Mouse (Mus musculus): ENCODE results near the gene Asrgl1. TPM values are rescaled to one million over a fixed set of nuclear protein-coding genes. Genes with fewer than 3 reads are reported as not detected.

Asrgl1 gene
- polyA plus RNA-seq, 1 experiment from 2014 or later = 15.6 TPM

GRCm38 (mm10) chr19:9063831-9064230, 71.6 kb downstream of the Asrgl1 start:
- no peak for DNase-seq (ENCODE audit: low spot score)
- peaks cover 11% of the 10 kb centered on the region for H3K4me1 ChIP-seq
- H3K36me3 ChIP-seq (replicated peaks) = no peaks in the 10 kb centered on the region
- no peak overlapping the region for H3K27ac ChIP-seq (replicated peaks)
- no peaks in the 10 kb centered on the region for H3K27me3 ChIP-seq (replicated peaks; ENCODE audit: low read depth, poor library complexity, severe bottlenecking)
- H3K9me3 ChIP-seq = no peaks in the 10 kb centered on the region
- WGBS = 88% methylated on average over 3 of the region's 3 CpGs
- H3K4me3 ChIP-seq = no peak overlapping the region

- Histone ChIP-seq H3K27me3 (replicated peaks; ENCODE audit: low read depth, poor library complexity, severe bottlenecking) (no peaks in the 10 kb centered on the region), H3K36me3 (replicated peaks) (no peaks in the 10 kb centered on the region), H3K27ac (replicated peaks) (no peak overlapping the region), H3K9me3 (no peaks in the 10 kb centered on the region), H3K4me3 (no peak overlapping the region), H3K4me1 (peaks cover 11% of the 10 kb centered on the region)
- 87% methylated on average over 2 of the region's 2 CpGs for WGBS
- no peak for DNase-seq (ENCODE audit: low spot score)
Observed at GRCm38 (mm10) chr19:9062822-9063221, 72.6 kb downstream of the Asrgl1 start.

GRCm38 (mm10) chr19:9061221-9061893, 74.1 kb downstream of the Asrgl1 start:
- Histone ChIP-seq H3K36me3 (replicated peaks) (no peaks in the 10 kb centered on the region), H3K4me1 (peaks cover 9% of the 10 kb centered on the region), H3K4me3 (no peak overlapping the region), H3K27ac (replicated peaks) (no peak overlapping the region), H3K27me3 (replicated peaks; ENCODE audit: low read depth, poor library complexity, severe bottlenecking) (no peaks in the 10 kb centered on the region), H3K9me3 (no peaks in the 10 kb centered on the region)
- no peak for DNase-seq (ENCODE audit: low spot score)
- 92% methylated on average over 8 of the region's 8 CpGs for WGBS

- Histone ChIP-seq H3K27ac (replicated peaks) (no peak overlapping the region), H3K27me3 (replicated peaks; ENCODE audit: low read depth, poor library complexity, severe bottlenecking) (no peaks in the 10 kb centered on the region), H3K36me3 (replicated peaks) (no peaks in the 10 kb centered on the region), H3K9me3 (no peaks in the 10 kb centered on the region), H3K4me1 (no peaks in the 10 kb centered on the region), H3K4me3 (no peak overlapping the region)
- no peak for DNase-seq (ENCODE audit: low spot score)
- WGBS = 78% methylated on average over 4 of the region's 4 CpGs
Observed at GRCm38 (mm10) chr19:9060103-9060502, 75.3 kb downstream of the Asrgl1 start.

Other genes starting within 250 kb of the Asrgl1 start
- 159 and 167 TPM in 2 replicates for gene 1810009A15Rik, start 246.8 kb downstream of the Asrgl1 start, polyA plus RNA-seq (2016; fragmentation: Nextera tagmentation; extraction: Ambion mirVana)
- gene Gm49416, start 246.7 kb downstream of the Asrgl1 start, polyA plus RNA-seq (2016; fragmentation: Nextera tagmentation; extraction: Ambion mirVana) = 0.59 and 0.96 TPM in 2 replicates
- gene Ints5, start 242.6 kb downstream of the Asrgl1 start, polyA plus RNA-seq (2016; fragmentation: Nextera tagmentation; extraction: Ambion mirVana) = 59.0 and 60.9 TPM in 2 replicates
- 116 TPM in 2 replicates for gene Ganab, start 237.6 kb downstream of the Asrgl1 start, polyA plus RNA-seq (2016; fragmentation: Nextera tagmentation; extraction: Ambion mirVana)
- gene B3gat3, start 215.3 kb downstream of the Asrgl1 start, polyA plus RNA-seq (2016; fragmentation: Nextera tagmentation; extraction: Ambion mirVana) = 46.7 and 47.3 TPM in 2 replicates
- gene Rom1, start 206.3 kb downstream of the Asrgl1 start, polyA plus RNA-seq (2016; fragmentation: Nextera tagmentation; extraction: Ambion mirVana) = 3.1 and 3.8 TPM in 2 replicates
- 28.9 and 30.1 TPM in 2 replicates for gene Eml3, start 206.1 kb downstream of the Asrgl1 start, polyA plus RNA-seq (2016; fragmentation: Nextera tagmentation; extraction: Ambion mirVana)
- gene Mta2, start 193.8 kb downstream of the Asrgl1 start, polyA plus RNA-seq (2016; fragmentation: Nextera tagmentation; extraction: Ambion mirVana) = 212 and 216 TPM in 2 replicates
- gene Tut1, start 181.8 kb downstream of the Asrgl1 start, polyA plus RNA-seq (2016; fragmentation: Nextera tagmentation; extraction: Ambion mirVana) = 45.2 and 47.8 TPM in 2 replicates
- 550 and 554 TPM in 2 replicates for gene Eef1g, start 168.6 kb downstream of the Asrgl1 start, polyA plus RNA-seq (2016; fragmentation: Nextera tagmentation; extraction: Ambion mirVana)
- gene Ahnak, start 146.4 kb downstream of the Asrgl1 start, polyA plus RNA-seq (2016; fragmentation: Nextera tagmentation; extraction: Ambion mirVana) = 9.3 and 10.0 TPM in 2 replicates
- not detected in 2 replicates for gene Scgb1a1, start 47.7 kb downstream of the Asrgl1 start, polyA plus RNA-seq (2016; fragmentation: Nextera tagmentation; extraction: Ambion mirVana)

Measured in embryonic facial prominence, embryonic 10.5 days (tissue).